Mouse (Mus musculus) ES-Bruce4 (cell line): ENCODE data around the gene Cxcl17.

Experiments
- CTCF ChIP-seq: IDR thresholded peaks from one replicate; pipeline ENCODE4 v1.8.1; 2011; ENCODE audit warnings: low read depth, low read length
- EP300 ChIP-seq: IDR thresholded peaks from 2 replicates; pipeline ENCODE4 v1.6.1; 2011; ENCODE audit warnings: low read depth, low read length; ENCODE audit not compliant: insufficient read depth
- POLR2A ChIP-seq: IDR thresholded peaks from one replicate; pipeline ENCODE4 v1.8.1; 2011; ENCODE audit warnings: low read length; ENCODE audit not compliant: insufficient read depth

DNA sequence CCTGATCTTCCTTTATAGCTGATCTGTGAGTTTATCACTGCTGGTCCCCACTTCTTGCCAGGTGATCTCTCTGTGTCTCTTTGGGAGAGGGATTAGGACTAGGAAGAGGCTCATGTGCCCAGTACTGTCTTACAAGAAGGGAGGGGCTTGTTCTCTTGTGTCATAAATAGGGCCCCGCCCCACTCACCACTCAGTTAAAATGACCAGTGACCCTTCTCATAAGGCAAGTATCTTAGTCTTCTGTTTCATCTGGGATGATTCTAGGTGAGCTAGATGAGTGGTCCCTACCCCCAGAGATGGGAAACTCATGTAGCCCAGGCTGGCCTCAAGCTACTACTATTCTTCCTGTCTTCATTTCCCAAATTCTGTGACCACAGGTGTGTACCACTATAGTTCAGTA is 14.1 kb downstream of the Cxcl17 start, which contains the start of gene Lipe:
- TF ChIP-seq EP300, result no peak
- TF ChIP-seq CTCF, result no peak
- no peak for TF ChIP-seq POLR2A
